Comparison of ENCODE assay signal across 1 mouse cellular context in genomic region chr5:24385887-24386550, GRCm38 (mm10).
TF ChIP-seq lines count a peak whose summit lies in the region.

No protein-coding gene starts in this region.

TF ChIP-seq in MEL, 35 proteins besides CTCF, POLR2A, EP300 and RAD21:
- no peak for TF ChIP-seq MYC (IDR thresholded peaks at IDR 0.05; ENCODE audit: low read depth, low read length)
- no peak for TF ChIP-seq GABPA (IDR thresholded peaks at IDR 0.05; ENCODE audit: low read depth, low read length)
- TF ChIP-seq TCF12 (IDR thresholded peaks at IDR 0.05; ENCODE audit: low read depth, low read length): no peak
- no peak for TF ChIP-seq ZC3H11A (IDR thresholded peaks at IDR 0.05; ENCODE audit: low read depth, low read length)
- TF ChIP-seq TBP (IDR thresholded peaks at IDR 0.05; ENCODE audit: low read depth, low read length): no peak
- no peak for TF ChIP-seq HCFC1 (IDR thresholded peaks at IDR 0.05; ENCODE audit: low read depth, low read length)
- no peak for TF ChIP-seq JUND (IDR thresholded peaks at IDR 0.05; ENCODE audit: low read depth, low read length)
- TF ChIP-seq UBTF (IDR thresholded peaks at IDR 0.05; ENCODE audit: borderline replicate concordance, insufficient read depth, low read depth, low read length): no peak
- no peak for TF ChIP-seq POLR2AphosphoS5 (IDR thresholded peaks at IDR 0.05; ENCODE audit: borderline replicate concordance, low read depth, low read length)
- no peak for TF ChIP-seq MXI1 (IDR thresholded peaks at IDR 0.05; ENCODE audit: low read depth, low read length)
